Mouse (Mus musculus): Measurements from ENCODE around the gene Nfic.

DNA sequence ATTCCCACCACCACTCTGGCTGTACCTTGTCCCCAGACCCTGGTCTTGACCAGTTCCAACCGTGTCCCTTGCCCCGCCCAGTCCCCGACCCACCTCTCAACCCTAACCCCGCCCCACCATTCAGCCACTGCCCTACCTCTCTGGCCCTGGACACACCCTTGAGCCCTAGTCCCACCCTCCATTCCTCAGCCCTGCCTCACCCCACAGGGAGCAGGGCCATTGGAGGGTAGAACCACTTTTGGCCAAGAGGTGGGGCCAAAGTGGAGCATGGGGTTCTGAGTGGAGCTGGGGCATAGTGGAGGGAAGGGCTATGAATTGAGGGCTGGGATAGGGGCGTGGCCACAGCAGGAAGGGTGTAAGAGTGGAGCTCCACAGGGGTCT lies 9.8 kb upstream of the Nfic start:
- no peak for TF ChIP-seq POLR2A (IDR thresholded peaks at IDR 0.05; ENCODE audit: insufficient read depth, low read length)
- TF ChIP-seq EP300 (IDR thresholded peaks at IDR 0.05; ENCODE audit: insufficient read depth, low read depth, low read length), result no peak
- TF ChIP-seq CTCF (IDR thresholded peaks at IDR 0.05; ENCODE audit: low read depth, low read length), result no peak

Measured in ES-Bruce4 (cell line).